Mouse (Mus musculus): ENCODE measurements around the gene Efna3.

The Efna3 gene

DNA sequence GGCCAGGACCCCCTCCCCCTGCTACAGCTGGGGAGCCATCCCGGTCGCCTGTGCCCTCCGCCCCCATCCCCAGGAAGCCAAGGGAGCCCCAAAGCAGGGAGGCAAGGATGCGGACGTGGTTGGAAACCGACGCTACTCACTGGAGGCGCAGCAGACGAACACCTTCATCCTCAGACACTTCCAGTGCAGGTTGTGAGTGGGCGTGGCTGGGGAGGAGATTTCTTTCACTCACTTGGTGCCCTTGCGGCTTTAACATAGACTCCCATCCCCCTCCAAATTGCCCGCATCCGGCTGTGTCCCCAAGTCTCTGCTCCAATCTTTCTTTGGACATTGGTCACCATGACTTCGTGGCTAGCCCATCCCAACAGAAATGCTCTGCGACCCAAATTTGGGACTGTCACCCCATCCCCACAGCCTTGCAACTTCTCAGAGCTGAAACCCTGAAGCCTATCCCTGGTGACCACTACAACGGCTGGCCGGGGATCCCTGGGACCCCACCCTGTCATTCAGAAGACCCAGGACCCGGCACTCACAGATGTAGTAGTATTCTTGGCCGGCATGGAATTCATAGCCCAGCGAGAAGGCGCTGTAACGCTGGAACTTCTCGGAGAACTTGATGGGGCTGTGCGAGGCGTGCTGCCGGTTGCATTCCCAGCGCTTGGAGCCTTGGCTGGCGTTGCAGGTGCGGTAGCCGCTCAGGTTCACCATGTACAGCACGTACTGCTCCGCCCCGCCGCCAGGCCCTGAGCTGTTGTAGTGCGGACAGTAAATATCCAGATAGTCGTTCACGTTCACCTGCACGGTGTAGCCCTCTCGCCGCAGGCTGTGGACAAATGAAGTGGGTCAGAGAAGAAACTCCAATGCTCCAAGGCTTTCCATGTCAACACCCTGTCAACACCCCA lies 6.6 kb downstream of the Efna3 start:
- no peak for DNase-seq

DNA sequence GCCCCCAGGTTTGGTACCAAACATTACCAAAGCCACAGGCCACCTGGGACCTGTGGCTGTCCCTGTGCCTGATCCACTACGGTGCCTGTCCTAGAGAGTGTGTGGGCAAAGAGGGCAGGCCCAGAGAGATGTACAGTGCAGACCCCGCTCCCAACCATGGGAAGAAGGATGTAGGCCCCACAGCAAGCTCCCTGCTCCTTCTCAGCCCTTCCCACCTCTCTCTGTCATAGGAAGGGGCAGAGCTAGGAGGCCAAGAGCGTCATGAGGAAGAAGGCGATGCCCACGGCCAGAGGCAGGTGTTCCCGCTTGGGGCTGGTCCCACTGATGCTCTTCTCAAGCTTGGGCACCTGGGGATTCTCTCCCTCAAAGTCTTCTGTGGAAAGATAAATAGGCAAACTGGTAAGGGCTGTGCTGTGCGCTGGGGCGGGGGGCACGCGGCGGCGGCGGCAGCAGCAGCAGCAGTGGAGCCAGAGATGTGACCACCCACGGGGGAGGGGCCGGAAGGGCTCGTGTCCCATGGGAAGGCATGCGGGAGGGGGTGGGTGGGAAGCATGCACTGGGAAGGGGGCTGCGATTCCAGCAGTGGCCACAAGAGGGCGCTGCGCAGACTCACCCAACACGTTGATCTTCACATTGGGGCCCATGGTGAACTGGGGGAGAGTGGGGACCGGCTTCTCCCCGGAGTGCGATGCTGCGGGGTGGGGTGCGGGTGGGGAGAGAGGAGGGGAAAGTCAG lies 7.4 kb downstream of the Efna3 start:
- peak; percentile 87 for DNase-seq

DNA sequence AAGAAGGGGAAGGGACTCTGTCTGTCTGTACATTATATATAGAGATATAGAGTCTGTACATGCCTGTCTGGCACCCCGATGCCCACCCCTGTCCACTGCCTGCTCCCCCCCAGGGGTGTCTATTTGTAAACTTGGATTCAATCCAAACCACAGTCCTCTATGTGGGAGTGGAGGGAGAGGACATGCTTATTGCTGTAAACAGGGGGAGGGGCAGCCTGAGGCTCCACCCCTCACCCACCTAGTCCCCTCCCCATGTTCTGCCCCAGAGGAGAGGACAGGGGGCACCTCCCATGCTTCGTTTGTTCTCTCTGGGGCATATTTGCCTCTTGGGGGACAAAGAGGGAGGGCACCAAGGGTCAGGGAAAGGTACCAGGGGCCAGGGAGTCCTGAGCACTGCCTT lies 8.0 kb downstream of the Efna3 start:
- DNase-seq, result no peak

DNA sequence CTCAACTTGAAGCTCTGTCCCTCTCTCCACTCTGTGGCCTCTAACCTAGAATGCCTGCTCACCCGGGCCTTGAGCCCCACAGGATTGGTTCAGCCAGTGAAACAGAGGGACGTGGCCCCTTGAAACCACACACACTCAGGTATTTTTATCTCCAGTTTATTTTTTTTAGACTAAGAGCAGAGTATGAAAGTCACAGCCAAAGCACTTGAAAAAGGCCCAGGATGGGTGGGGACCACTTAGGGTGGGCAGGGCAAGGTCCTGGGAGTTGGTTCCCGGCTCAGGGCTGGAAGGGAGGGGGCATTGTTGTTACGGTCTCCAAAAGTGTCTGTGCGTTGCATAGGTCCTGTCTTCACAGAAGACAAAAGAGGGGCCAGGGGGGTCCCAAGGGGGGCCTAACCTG lies 8.4 kb downstream of the Efna3 start:
- no peak for DNase-seq

DNA sequence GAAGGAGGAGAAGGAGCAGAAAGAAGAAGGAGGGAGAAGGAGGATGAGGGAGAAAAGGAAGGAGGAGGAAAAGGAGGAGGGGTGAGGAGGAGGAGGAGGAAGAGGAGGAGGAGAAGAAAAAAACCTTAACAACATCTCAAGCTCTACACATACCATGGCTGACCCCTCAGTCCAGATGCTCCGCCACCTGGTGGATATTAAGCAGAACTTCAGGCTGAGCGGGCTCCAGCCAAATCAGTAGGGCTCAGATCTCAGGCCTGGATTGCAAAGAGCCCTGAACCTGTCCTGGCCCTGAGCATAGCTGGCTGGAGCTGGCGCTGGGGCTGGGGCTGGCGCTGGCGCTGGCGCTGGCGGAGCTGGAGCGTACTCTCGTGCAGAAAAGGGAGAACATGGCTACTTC lies 14.7 kb downstream of the Efna3 start:
- DNase-seq, result peak; percentile 87

DNA sequence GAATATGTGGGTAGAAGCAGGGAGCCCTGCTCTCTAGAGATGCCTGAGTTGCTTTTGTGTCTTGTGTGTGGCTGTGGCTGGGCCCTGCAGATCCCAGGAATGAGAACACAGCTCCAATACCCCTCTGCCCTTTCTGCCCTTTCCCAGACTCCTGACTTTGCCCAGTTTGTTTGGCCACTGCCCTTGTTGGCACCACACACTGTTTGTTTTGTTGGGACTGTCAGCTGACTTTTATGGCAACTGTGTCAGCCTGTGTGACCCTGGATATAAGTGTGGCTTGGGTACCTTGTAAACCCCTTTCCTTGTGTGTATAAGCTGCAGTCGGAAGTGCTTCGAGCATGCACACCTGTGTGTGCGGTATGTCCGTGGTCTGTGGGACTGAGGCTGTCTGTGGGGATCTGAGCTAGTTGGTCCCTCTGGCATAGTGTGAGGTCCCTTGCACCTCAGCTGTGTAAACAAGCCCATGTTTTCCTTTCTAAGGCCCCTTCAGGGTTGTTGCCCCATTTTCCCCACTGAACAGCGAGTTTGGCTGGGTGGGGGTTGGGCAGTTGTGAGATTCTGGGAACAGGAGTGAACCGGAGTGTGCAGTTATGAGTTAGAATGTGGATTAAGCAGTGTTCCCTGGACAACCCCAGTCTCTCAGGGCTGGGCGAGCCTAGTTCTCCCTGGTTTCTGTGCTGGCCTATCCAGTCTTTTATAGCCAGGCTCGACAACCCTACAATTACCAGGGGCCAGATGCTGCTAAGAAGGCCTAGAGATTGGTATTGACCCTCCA lies 17.0 kb downstream of the Efna3 start:
- DNase-seq, result no peak

DNA sequence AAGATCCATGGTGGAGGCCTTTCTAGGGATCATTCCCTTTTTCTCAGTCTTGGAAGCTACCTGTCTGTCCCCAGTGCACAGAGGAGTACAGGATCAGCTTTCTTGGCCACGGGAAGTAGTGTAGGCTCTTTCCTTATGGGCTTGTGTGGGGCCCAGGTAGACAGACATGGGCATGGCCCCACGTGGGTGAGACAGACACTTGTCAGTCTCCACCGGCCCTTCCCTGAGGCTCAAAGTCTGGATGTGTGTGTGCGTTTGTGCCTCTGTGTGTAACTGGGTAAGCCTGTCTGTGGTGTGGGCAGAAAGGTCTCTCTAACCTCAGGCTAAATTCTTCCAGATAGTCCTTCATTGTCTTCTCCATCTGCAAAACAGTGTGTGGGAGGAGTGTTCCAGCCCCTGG lies 17.7 kb downstream of the Efna3 start:
- DNase-seq, result no peak

DNA sequence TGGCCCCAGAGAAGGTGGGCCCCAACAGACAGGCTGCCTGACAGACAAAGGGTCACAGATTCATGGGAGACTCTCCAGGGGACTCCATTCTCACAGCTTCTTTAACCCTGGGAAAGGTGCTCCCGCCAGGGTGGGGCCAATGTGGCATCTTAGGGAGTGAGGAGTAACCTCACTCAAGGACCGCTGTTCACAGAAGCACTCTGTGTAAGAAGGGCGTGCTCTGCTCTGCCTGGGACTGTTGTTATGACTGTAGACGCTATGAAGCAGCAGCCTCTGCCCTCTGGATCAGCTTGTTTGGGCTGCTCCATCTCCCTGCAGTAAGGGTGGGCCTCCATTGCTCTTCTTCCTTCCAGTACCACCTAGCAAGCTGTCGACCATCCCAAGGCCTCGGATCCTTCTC lies 18.3 kb downstream of the Efna3 start:
- DNase-seq, result no peak

DNA sequence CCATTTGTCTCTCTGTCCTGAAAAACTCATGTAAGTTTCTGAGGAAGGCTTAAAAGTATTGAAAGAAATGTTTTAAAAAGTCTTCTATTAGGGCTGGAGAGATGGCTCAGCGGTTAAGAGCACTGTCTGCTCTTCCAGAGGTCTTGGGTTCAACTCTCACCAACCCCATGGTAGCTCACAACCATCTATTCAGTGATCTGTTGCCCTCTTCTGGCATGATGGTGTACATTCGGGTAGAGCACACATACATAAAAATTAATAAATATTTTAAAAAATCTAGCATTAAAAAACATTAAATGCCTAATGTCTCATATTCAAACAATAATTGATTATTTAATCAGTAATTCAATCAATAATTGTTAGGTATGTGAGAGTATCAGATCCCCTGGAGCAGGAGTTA lies 22.3 kb downstream of the Efna3 start:
- no peak for DNase-seq

DNA sequence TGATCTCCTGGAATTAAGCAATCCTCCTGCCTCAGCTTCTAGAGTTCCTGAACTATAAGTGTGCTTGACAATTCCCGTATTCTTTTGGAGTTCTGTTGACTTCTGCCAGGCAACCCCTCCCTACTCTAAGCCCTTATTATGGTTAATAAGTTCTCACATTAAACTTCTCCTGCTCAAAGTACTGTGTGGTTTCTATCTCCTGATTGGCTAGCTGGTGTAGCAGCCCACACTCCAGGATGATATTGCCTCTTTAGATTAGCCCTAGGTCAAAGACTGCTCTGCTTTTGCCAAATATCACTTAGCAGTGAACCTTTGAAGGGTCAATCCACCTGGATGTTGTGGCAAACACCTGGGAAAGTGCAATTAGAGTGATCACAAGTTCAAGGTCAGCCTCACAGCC lies 22.7 kb downstream of the Efna3 start:
- no peak for DNase-seq

DNA sequence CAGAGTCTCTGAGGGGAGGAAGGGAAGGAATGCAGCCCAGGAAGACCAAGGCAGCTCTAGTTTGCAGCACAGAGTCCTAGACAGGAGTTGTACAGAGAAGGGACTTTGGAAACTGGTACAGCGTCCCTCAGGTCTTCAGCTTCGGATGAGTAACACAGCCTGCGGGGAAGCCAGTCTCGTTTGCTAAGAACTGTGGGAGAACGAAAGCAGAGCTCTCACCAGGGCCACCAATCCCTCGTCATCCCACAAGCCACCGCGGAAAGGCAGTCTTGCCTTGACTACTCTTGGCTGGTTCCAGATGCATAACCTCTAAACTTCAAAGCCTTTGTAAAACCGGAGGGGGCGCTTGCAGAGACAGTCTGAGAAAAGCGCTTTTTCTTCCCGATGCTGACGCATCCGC lies 23.3 kb downstream of the Efna3 start:
- DNase-seq, result peak; percentile 78

DNA sequence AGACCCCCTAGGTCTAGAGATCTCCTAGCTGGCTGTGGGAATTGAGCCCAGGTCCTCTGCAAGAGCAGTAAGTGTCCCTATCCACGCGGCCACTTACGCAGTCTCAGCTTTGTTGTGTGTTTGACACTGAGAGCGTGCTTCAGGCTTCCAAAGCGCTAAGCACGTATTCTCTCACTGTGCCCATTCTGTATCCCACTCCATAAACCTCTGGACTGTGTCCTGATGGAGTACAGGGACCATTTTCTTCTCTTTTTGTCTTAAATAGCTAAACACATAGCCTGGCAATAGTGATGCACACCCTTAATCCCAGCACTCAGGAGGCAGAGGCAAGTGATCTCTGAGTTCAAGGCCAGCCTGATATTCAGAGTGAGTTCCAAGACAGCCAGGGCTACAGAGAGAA lies 23.9 kb downstream of the Efna3 start:
- DNase-seq, result no peak

DNA sequence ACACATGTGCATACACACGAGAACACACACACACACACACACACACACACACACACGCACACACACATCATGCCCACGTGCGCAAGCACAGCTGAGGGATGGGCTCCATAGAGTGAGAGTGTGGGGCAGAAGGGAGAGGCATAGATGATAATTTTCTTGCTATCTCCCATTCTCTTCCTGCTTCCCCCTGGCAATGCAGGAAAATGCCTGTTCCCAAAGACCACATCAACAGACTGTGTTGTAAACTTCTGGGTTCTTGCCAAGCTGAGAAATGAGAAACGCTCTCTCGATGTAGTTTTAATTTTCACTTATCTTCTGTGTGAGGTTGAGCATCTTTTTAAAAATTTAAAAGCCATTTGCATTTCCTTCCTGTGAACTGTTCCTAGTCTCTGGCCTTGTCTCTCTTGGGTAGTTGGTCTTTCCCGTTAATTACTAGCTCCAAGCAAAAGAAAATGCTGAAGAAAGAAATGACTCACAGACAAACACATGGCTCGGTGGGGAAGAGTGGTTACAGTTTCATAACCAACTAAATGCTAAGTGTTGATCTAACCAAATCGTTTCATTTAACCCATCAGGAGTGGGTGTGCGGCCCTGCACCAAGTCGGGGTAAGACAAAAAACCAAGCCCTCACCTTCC lies 25.9 kb downstream of the Efna3 start:
- DNase-seq, result no peak

DNA sequence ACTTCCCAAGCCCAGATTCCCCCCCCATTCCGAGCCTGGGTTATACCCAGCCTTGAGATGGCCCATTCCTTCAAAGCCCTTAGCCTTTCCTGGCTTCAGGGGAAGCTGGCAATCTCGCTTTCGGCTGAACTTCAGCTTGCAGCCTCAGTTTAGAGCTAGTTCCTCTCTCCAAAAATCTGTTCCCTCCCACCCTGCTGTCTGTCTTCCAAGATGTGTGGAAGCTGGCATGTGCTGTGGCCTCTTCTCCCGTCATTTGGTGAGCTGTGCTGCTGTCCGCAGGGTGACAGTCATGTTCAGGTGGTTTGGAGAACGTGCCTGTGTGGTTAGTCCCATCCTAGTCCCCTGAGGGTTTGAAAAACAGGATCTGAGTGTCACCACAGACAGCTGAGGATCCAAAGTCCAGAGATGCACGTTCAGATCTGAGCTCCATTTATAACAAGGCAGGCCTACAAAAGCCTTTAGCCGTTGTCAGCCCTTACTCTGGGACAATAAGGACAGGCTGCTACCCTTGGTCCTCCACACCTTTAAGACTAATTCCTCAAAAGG lies 27.0 kb downstream of the Efna3 start:
- DNase-seq, result no peak

DNA sequence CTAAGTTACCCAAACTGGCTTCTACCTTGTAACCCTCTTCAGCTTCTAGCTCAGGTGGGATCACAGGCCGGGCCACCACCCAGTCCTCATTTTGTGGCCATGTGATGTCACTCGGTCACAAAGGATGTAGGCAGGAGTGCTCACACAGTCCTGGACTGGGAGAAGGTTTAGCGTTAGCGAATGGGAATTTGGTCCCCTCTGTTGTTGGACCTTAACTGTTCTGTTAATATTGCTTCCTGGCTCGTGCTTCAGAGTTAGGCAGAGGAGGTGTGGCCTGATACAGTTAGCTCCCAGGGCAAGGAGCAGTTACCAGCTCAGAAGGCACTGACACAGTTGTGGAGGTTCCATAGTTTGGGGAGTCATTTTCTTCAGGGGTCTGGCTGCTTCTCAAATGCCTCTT lies 28.6 kb downstream of the Efna3 start:
- DNase-seq, result no peak

DNA sequence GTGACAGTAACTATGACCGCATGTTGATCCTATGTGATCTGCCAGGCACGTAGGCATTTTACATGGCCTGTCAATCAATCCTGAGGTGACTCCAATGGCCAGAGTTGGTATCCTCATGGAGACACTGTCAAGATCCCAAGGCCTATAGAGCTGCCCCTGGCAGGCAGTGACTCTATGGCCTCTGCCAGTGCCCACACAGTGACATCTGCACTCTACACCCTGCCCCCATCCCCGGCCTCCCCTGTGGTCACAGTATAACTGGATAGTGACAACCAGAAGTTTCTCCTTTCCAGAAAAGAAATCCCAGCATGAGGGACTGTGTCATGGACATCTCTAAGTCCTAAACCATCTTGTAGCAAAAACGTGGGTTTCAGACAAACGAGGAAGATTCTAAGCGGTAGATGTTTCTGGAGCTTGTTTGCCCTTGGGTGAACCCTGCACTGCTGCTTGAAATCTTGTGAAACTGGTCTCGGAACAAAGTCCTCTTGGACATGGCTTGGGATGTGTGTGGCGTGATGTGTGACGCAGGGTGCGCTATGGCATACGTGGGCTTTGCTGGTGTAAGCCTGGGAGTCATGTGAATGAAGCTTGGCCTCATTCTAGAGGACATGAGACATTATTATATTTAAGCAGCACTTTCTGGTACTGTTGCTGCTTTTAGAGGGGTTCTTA lies 29.4 kb downstream of the Efna3 start:
- no peak for DNase-seq

DNA sequence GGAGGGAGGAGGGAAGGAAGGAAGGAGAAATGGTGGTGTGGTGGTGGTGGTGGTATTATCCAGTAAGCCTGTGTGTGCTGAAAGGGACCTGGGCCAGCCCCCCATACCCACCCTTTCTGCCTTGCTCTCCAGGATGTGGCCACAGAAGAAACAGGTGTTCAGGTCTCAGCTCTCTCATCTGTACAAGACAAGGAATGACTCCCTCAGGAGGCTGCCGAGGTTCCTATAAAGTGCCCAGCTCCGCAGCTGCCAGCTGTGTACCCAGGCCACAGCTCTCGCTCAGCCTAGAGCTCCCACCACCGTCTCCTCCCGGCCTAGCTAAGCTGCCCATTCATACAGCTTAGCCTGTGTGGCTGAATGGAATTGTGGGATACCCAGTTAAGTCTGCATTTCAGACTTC lies 30.5 kb downstream of the Efna3 start:
- DNase-seq, result no peak

DNA sequence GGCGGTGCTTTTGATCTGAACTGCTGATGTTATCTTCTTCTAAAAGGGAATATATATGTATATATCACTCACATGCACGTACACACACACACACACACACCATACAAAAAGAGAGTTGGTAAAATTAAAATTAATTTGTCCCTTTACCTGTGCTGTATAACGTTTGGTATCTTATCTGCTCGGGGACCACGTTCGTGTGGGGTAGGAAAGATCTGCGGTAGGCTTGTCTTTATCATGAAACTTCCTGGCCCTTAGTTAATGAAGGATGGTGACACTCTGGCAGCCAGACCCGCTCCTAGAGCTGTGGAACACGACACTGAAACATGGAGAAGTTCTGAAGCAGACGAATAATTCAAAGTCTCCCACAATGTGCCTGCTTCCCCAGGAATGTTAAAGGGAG lies 30.9 kb downstream of the Efna3 start:
- no peak for DNase-seq

DNA sequence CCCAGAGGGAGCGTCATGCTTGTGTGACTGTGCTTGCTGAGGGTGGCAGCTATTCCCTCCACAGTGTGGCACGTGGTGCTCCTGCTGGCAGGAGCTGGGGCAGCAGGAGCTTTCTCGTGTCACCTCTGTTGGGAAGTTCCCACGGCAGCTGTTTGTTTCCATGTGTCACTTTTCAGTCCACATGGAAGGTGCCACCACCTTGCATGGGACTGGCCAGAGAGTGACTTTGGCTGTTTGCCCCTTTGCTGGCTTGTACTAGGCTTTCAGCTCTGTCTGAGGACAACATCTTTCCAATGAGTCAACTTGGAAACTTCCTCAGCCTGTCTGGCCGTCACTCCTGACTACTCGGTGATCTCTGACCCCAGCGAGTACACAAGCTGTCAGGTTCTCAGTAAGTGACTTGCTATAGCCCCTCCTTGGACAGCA lies 34.2 kb downstream of the Efna3 start:
- no peak for DNase-seq

DNA sequence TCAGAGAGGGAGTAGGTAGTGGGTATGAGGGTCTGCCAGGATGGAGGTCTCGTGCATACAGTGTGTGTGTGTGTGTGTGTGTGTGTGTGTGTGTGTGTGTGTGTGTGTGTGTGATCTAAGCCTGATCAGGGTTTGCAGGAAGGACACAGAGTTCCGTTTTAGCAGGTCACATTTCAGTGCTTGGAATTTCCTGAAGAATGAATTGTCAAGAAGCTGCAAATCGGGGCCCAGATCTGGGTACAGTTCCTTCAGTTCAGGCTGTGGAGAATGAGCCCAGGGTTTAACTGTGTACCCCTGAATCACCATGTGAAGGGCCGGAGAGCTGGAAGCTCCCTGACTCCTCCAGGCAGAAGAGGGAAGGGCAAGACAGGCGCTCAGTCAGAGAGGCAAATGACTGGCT lies 35.5 kb downstream of the Efna3 start:
- no peak for DNase-seq

DNA sequence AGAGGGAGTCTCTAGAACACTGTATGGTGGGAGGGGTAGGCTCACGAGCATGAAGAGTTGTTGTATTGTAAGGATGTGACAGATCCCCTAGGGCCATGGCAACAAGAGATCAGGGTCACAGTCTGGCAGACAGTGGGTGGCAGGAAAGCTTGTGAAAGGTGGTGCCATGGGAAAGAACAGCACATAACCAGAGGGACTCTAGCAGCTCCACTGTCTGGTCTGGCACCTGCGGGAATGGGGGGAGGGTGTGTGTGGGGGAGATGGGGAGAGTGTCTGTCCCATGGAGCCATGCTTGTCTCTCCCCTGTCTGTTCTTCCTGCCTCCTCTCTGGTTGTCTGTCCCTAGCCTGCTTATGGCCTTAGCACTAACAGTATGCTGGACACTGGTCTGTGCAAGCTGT lies 37.2 kb downstream of the Efna3 start:
- DNase-seq, result no peak

DNA sequence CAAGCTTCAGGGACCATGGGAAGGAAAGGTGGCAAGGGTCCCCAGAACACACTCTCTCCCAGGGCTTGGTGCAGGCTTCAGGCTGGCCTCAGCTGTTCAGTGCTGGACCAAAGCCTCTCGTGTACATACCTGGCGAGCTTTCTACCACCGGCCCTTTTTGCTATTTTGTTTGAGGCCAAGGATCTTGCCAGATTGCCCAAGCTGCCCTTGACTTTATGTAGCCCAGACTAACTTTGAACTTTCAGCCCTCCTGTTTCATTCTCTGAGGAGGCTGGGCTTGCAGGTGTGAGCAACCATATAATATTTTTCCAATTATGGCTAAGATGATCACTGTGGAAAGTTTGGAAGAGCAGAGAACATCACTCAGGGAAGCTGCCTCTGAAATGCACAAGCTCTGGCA lies 38.5 kb downstream of the Efna3 start:
- no peak for DNase-seq

All from embryo, embryonic 11 days (tissue).